Mouse (Mus musculus) brain, adult 2 months (tissue): Measurements from ENCODE around the gene Tagln.

Experiments
- DNase-seq: peaks from one replicate; pipeline ENCODE4 v3.0.0; 2011; ENCODE audit warnings: low read depth, low spot score

Tagln gene

GRCm38 (mm10) chr9:45907078-45907428 is 28.8 kb downstream of the Tagln start:
- no peak for DNase-seq

GRCm38 (mm10) chr9:45906355-45907077 is 29.3 kb downstream of the Tagln start, which contains the start of the genes Pcsk7 and Rnf214:
Gene Pcsk7, plus strand, starts transcription at chr9:45906497.
Gene Rnf214, minus strand, starts transcription at chr9:45906911.
- peak; percentile 97 for DNase-seq

GRCm38 (mm10) chr9:45905811-45906237 is 30.0 kb downstream of the Tagln start:
- peak; percentile 15 for DNase-seq

DNA sequence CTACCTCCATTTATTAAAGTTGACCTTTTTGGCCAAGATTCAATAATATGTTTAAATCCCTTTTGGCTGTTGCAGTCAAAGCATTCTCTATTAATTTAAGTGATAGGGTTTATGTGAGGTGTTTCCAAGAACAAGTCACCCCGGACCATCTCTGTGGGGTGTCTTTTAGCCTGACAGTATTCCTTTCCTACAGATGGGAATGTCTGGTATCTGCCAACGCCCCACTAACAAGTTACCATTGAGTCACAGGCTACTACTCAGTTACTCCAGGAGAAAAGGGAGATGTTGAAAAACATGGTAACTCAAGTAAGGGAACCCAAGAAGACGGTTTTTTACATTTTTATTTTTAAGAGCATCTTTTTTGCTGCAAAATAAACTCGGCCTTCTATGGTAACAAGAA is 30.7 kb downstream of the Tagln start:
- no peak for DNase-seq

DNA sequence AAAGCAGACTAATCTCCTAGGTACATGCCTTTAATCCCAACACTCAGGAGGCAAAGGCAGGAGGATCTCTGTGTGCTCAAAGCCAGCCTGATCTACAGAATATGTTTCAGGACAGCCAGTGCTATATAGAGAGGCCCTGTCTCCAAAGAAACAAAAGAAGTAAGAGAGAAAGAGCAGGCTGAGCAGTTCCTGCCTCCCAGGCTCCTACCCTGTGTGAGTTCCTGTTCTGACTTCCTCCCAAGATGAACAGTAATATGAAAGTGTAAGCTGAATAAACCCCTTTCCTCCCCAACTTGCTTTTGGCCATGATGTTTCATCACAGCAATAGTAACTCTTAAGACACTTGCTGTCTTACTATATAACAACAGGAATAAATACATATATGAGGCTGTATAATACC is 42.2 kb downstream of the Tagln start:
- no peak for DNase-seq
